Mouse (Mus musculus) hindbrain, embryonic 15.5 days (tissue): ENCODE measurements around the gene Olfr544. TPM values are rescaled to one million over a fixed set of nuclear protein-coding genes. Genes with fewer than 3 reads are reported as not detected.
"Not testable (repeated sequence)": the region's sequence is repeated elsewhere in the genome, so short reads cannot be mapped to it uniquely, and the experiment has no call there.

Experiments
- ATAC-seq: fragments of 200-750 bp; cut with Nextera tagmentation; 2 replicates; pipeline ENCODE4 v1.8.0; 2017; ENCODE audit warnings: low read depth, moderate number of reproducible peaks, moderate TSS enrichment; ENCODE audit not compliant: low FRiP score
- H3K27ac ChIP-seq: fragments of 300-500 bp; sonication (generic); replicated peaks from 2 replicates; pipeline ENCODE4 v1.5.1; 2015; ENCODE audit warnings: mild to moderate bottlenecking, inconsistent platforms
- H3K27me3 ChIP-seq: fragments of 300-500 bp; sonication (generic); 2 replicates; pipeline ENCODE4 v1.6.1; 2015; ENCODE audit warnings: control low read depth, inconsistent platforms
- H3K36me3 ChIP-seq: fragments of 300-500 bp; sonication (generic); 2 replicates; pipeline ENCODE4 v1.6.1; 2015; ENCODE audit warnings: control low read depth, inconsistent platforms
- H3K4me1 ChIP-seq: fragments of 300-500 bp; sonication (generic); replicated peaks from 2 replicates; pipeline ENCODE4 v1.6.1; 2015; ENCODE audit warnings: control low read depth, inconsistent platforms
- H3K4me2 ChIP-seq: fragments of 300-500 bp; sonication (generic); 2 replicates; pipeline ENCODE4 v1.6.1; 2015; ENCODE audit warnings: moderate library complexity, mild to moderate bottlenecking, inconsistent platforms
- H3K4me3 ChIP-seq: fragments of 300-500 bp; sonication (generic); 2 replicates; pipeline ENCODE4 v1.5.1; 2015; ENCODE audit warnings: mild to moderate bottlenecking, inconsistent platforms
- H3K9ac ChIP-seq: fragments of 300-500 bp; sonication (generic); 2 replicates; pipeline ENCODE4 v1.6.1; 2015; ENCODE audit warnings: inconsistent platforms
- H3K9me3 ChIP-seq: fragments of 300-500 bp; sonication (generic); 2 replicates; pipeline ENCODE4 v1.6.1; 2016; ENCODE audit warnings: control low read depth, inconsistent platforms
- WGBS: fragments of 180-500 bp; shearing (Covaris S2); methylation state at CpG from one replicate; pipeline ENCODE4 v1.1.7; 2015; 5-methylcytosine and 5-hydroxymethylcytosine counted together
- polyA plus RNA-seq: library from polyadenylated mRNA; unstranded; fragments of >200 nt; fragmentation: Nextera tagmentation; extraction: Ambion mirVana; gene quantifications from 2 replicates; pipeline ENCODE4 v1.2.1, GENCODE M21; 2015

Gene Olfr544
- polyA plus RNA-seq, 1 experiment from 2014 or later = 0.18 TPM

GRCm38 (mm10) chr7:102501986-102502385, 13.9 kb upstream of the Olfr544 start:
- WGBS = 81% methylated on average over 5 of the region's 5 CpGs
- H3K4me2 ChIP-seq = no peak overlapping the region
- no peaks in the 10 kb centered on the region for H3K27me3 ChIP-seq
- ATAC-seq = no peak
- H3K4me1 ChIP-seq = no peaks in the 10 kb centered on the region
- no peaks in the 10 kb centered on the region for H3K36me3 ChIP-seq
- no peak overlapping the region for H3K9ac ChIP-seq
- no peaks in the 10 kb centered on the region for H3K9me3 ChIP-seq
- no peak overlapping the region for H3K27ac ChIP-seq
- no peak overlapping the region for H3K4me3 ChIP-seq

- ATAC-seq = no peak
- H3K27ac ChIP-seq = no peak within 1 kb of the TSS
- 80% methylated on average over 3 of the region's 3 CpGs for WGBS
Measured at GRCm38 (mm10) chr7:102499473-102499872, 11.4 kb upstream of the Olfr544 start, which contains the start of gene Olfr545. TSS of gene Olfr545 (minus strand) at chr7:102499573.

GRCm38 (mm10) chr7:102494416-102494815, 6.3 kb upstream of the Olfr544 start:
- not testable (repeated sequence) for H3K4me1 ChIP-seq, H3K9ac ChIP-seq, H3K36me3 ChIP-seq, H3K4me2 ChIP-seq, ATAC-seq, H3K27ac ChIP-seq, H3K9me3 ChIP-seq, H3K27me3 ChIP-seq, H3K4me3 ChIP-seq
- 54% methylated on average over 7 of the region's 7 CpGs for WGBS

More at GRCm38 (mm10) chr7:102499473-102499872, 11.4 kb upstream of the Olfr544 start, which contains the start of gene Olfr545:
- Histone ChIP-seq H3K27me3 (no peaks in the 10 kb centered on the region), H3K4me3 (no peak within 1 kb of the TSS), H3K9ac (no peak within 1 kb of the TSS), H3K9me3 (no peaks in the 10 kb centered on the region), H3K4me1 (no peaks in the 10 kb centered on the region), H3K4me2 (no peak within 1 kb of the TSS), H3K36me3 (no peaks in the 10 kb centered on the region)

- H3K36me3 ChIP-seq = no peaks in the 10 kb centered on the region
- no peaks in the 10 kb centered on the region for H3K4me1 ChIP-seq
Measured at GRCm38 (mm10) chr7:102486105-102486504, 2.0 kb downstream of the Olfr544 start.

GRCm38 (mm10) chr7:102484766-102485165, 3.3 kb downstream of the Olfr544 start:
- not testable (repeated sequence) for ATAC-seq, H3K27ac ChIP-seq
- 68% methylated on average over 8 of the region's 8 CpGs for WGBS

More at GRCm38 (mm10) chr7:102486105-102486504, 2.0 kb downstream of the Olfr544 start:
- no peak for ATAC-seq
- Histone ChIP-seq H3K9me3 (no peaks in the 10 kb centered on the region), H3K4me3 (no peak overlapping the region), H3K4me2 (no peak overlapping the region), H3K9ac (no peak overlapping the region), H3K27ac (no peak overlapping the region), H3K27me3 (no peaks in the 10 kb centered on the region)
- 81% methylated on average over 1 of the region's 1 CpGs for WGBS

GRCm38 (mm10) chr7:102483665-102484064, 4.4 kb downstream of the Olfr544 start:
- H3K4me2 ChIP-seq = no peak overlapping the region
- WGBS = 95% methylated on average over 2 of the region's 2 CpGs

More at GRCm38 (mm10) chr7:102484766-102485165, 3.3 kb downstream of the Olfr544 start:
- not testable (repeated sequence) for H3K9me3 ChIP-seq, H3K9ac ChIP-seq, H3K4me2 ChIP-seq, H3K4me3 ChIP-seq, H3K4me1 ChIP-seq, H3K36me3 ChIP-seq, H3K27me3 ChIP-seq

GRCm38 (mm10) chr7:102481579-102481978, 6.5 kb downstream of the Olfr544 start, which contains the start of gene Olfr543:
TSS of gene Olfr543 (minus strand) at chr7:102481679.
- Histone ChIP-seq H3K4me2 (no peak within 1 kb of the TSS), H3K27me3 (no peaks in the 10 kb centered on the region), H3K4me1 (no peaks in the 10 kb centered on the region), H3K4me3 (no peak within 1 kb of the TSS), H3K9me3 (no peaks in the 10 kb centered on the region), H3K9ac (no peak within 1 kb of the TSS), H3K36me3 (no peaks in the 10 kb centered on the region), H3K27ac (no peak within 1 kb of the TSS)
- no peak for ATAC-seq
- whole genome bisulfite sequencing = 97% methylated on average over 4 of the region's 4 CpGs

More at GRCm38 (mm10) chr7:102483665-102484064, 4.4 kb downstream of the Olfr544 start:
- Histone ChIP-seq H3K9ac (no peak overlapping the region), H3K36me3 (no peaks in the 10 kb centered on the region), H3K4me1 (no peaks in the 10 kb centered on the region), H3K27me3 (no peaks in the 10 kb centered on the region), H3K9me3 (no peaks in the 10 kb centered on the region), H3K27ac (no peak overlapping the region), H3K4me3 (no peak overlapping the region)
- no peak for ATAC-seq

GRCm38 (mm10) chr7:102480821-102481220, 7.3 kb downstream of the Olfr544 start:
- ATAC-seq = no peak
- 95% methylated on average over 4 of the region's 4 CpGs for WGBS
- H3K4me2 ChIP-seq = no peak overlapping the region
- H3K4me1 ChIP-seq = no peaks in the 10 kb centered on the region
- no peaks in the 10 kb centered on the region for H3K9me3 ChIP-seq
- H3K4me3 ChIP-seq = no peak overlapping the region
- no peaks in the 10 kb centered on the region for H3K36me3 ChIP-seq
- H3K27ac ChIP-seq = no peak overlapping the region
- H3K9ac ChIP-seq = no peak overlapping the region
- no peaks in the 10 kb centered on the region for H3K27me3 ChIP-seq

- H3K4me2 ChIP-seq = no peak overlapping the region
- 78% methylated on average over 5 of the region's 5 CpGs for WGBS
- no peak overlapping the region for H3K4me3 ChIP-seq
- H3K4me1 ChIP-seq = no peaks in the 10 kb centered on the region
- no peaks in the 10 kb centered on the region for H3K9me3 ChIP-seq
- no peak overlapping the region for H3K27ac ChIP-seq
- no peak overlapping the region for H3K9ac ChIP-seq
- H3K27me3 ChIP-seq = no peaks in the 10 kb centered on the region
- no peak for ATAC-seq
- no peaks in the 10 kb centered on the region for H3K36me3 ChIP-seq
Measured at GRCm38 (mm10) chr7:102479368-102480078, 8.6 kb downstream of the Olfr544 start.

GRCm38 (mm10) chr7:102478926-102479325, 9.2 kb downstream of the Olfr544 start:
- H3K4me3 ChIP-seq = no peak overlapping the region
- H3K9me3 ChIP-seq = no peaks in the 10 kb centered on the region
- H3K9ac ChIP-seq = no peak overlapping the region
- no peaks in the 10 kb centered on the region for H3K27me3 ChIP-seq
- WGBS = 89% methylated on average over 3 of the region's 3 CpGs
- ATAC-seq = no peak
- no peak overlapping the region for H3K4me2 ChIP-seq
- H3K27ac ChIP-seq = no peak overlapping the region
- no peaks in the 10 kb centered on the region for H3K4me1 ChIP-seq
- H3K36me3 ChIP-seq = no peaks in the 10 kb centered on the region

GRCm38 (mm10) chr7:102478425-102478824, 9.7 kb downstream of the Olfr544 start:
- H3K27ac ChIP-seq = no peak overlapping the region
- no peak for ATAC-seq
- H3K4me1 ChIP-seq = no peaks in the 10 kb centered on the region
- H3K9me3 ChIP-seq = no peaks in the 10 kb centered on the region
- WGBS = 90% methylated on average over 4 of the region's 4 CpGs
- no peak overlapping the region for H3K9ac ChIP-seq
- no peaks in the 10 kb centered on the region for H3K36me3 ChIP-seq
- H3K27me3 ChIP-seq = no peaks in the 10 kb centered on the region
- H3K4me2 ChIP-seq = no peak overlapping the region
- no peak overlapping the region for H3K4me3 ChIP-seq

GRCm38 (mm10) chr7:102477377-102477776, 10.7 kb downstream of the Olfr544 start:
- Histone ChIP-seq H3K4me1 (no peaks in the 10 kb centered on the region), H3K27ac (no peak overlapping the region), H3K4me2 (no peak overlapping the region), H3K9ac (no peak overlapping the region), H3K27me3 (no peaks in the 10 kb centered on the region), H3K4me3 (no peak overlapping the region), H3K36me3 (no peaks in the 10 kb centered on the region), H3K9me3 (no peaks in the 10 kb centered on the region)
- WGBS = 76% methylated on average over 11 of the region's 11 CpGs
- no peak for ATAC-seq
